Mouse (Mus musculus): Measurements from ENCODE around the gene Stard9.
"Not testable (repeated sequence)": the region's sequence is repeated elsewhere in the genome, so short reads cannot be mapped to it uniquely, and the experiment has no call there.

Gene Stard9

DNA sequence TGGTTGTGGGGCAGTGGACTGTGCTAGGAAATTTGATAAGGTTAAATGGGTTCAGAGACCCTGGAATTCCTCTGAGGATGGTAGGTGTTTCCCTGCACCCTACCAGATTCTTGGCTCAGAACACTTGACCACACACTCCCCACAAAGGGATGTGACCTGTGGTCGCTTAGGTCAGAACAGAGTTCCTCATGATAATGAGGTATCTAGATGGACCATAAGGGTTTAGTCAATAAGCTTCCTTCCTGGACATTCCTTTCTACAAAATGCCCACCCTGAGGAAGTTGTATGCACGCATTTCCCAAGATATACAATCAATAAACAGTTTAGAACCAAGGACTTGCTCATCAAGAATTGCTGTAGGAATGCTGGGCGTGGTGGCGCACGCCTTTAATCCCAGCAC, 27.0 kb downstream of the Stard9 start:
- DNase-seq = peak; percentile 64

DNA sequence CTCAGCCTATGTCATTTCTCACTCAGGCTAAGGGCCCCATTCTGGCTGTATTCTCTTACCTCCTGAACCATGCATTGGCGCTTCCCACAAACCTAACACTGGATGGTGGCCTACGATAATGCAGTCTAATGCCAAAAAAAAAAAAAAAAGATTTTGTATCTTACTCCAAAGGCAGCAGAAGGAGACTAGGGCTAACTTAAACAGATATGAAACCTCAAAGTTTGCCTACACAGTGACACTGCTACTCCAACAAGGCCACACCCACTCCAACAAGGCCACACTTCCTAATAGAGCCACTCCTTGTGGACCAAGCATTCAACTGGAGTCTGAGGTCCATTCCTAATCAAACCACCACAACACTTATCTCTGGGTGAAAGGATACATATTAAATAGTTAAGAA, 27.8 kb downstream of the Stard9 start:
- peak; percentile 76 for DNase-seq

DNA sequence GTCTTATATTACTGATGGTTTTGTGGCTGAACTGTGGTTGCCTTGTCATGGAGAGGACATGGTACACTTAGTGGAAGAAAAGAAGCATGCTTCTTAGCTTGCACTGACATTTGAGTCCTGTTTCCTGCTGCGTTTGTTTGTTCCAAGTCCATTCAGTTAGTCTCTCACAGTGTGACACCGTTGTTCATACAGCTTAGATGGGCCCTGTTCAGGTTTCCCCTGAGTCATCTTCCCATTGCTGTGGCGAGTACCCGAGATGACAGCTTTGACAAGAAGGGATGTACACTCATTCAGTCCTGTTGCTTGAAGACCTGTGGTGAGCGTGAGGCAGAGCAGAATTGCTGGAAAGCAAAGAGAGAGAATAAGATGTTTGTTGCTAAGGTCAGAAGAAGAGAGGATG, 29.6 kb downstream of the Stard9 start:
- peak; percentile 45 for DNase-seq

GRCm38 (mm10) chr2:120659318-120659717, 30.4 kb downstream of the Stard9 start:
- peak; percentile 39 for DNase-seq

DNA sequence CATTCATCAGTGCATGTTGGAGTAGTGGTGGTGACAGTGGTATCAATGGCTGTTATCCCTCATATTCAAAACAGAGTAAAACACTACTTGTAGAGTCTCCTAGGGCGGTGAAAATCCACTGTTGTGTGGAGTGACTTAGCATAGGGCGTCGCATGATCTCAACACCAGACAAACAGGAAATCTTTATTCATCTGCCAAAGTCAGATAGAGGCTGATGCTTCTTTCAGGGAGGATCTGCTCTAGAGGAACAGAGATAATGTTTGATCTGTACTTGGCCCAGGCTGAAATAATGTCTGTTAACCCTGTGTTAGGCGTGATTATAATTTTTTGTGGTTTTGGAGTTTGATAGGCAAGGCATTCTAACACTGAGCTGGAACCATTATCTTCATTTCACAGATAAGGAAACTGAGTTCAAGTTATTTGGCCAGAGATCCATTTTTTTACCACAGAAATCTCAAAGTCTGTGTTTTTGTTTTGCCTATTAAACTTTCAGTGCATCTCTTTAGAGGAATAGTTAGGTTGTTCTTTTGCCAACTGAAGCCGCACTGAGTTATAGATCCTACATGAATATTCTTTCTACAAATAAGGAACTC, 31.7 kb downstream of the Stard9 start:
- peak; percentile 79 for DNase-seq

DNA sequence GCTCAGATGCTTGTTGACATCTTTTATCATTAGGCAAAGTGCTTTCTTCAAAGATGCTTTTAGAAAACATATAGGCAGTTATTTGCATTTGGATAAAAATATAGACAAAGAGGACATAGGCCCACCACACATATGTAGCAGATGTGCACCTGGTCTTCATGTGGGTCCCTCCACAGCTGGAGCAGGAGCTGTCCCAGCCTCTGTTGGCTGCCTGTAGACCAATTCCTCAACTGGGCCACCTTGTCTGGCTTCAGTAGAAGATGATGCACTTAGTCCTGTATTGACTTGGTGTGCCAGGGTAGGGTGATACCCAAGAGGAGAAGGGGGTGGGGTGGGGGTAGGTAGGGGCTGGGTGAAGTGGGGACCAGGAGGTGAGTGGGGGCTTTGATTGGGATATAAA, 33.8 kb downstream of the Stard9 start:
- DNase-seq = peak; percentile 56

GRCm38 (mm10) chr2:120663491-120664154, 34.7 kb downstream of the Stard9 start:
- DNase-seq = peak; percentile 88

DNA sequence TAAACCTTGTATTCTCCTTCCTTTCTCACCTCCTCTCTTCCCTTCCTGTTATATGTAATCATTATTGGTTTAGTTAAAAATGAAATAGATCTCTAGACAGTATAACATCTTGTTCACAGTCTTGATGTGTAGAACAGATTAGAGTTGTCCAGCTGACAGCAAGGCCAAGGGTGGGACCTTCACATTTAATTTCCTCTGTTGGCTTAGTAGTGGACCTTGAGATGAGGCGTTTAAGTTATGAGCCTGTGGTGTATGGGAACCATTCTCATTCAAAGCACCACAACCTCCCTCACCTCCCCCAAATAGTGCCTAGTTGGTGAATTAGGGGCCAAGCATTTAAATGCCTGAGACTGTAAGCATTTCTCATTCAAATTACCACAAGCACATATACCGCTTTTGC, 38.5 kb downstream of the Stard9 start:
- peak; percentile 29 for DNase-seq

- peak; percentile 33 for DNase-seq
Observed at GRCm38 (mm10) chr2:120670253-120670652, 41.3 kb downstream of the Stard9 start.

- not testable (repeated sequence) for DNase-seq
Observed at GRCm38 (mm10) chr2:120681151-120681550, 52.2 kb downstream of the Stard9 start.

DNA sequence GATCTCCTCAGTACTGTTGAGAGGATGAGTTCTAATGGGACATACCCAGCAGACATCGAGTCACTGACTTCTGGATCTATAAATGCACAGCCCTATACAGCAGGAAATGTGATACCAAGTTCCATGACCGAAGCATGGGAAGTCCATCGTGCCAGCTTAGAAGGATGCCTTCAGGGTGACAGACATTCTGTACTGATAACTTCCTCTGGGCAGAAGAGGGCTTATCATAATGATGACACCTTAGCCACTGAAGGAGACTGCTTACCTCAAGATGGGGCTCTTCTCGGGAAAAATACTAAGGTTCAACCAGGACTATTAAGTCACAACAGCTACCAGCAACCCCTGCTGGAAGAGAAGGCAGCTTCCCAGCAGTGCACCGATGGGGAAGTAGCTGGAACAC, 68.8 kb downstream of the Stard9 start:
- DNase-seq = no peak

- no peak for DNase-seq
Observed at GRCm38 (mm10) chr2:120700379-120700885, 71.5 kb downstream of the Stard9 start.

GRCm38 (mm10) chr2:120702675-120703074, 73.8 kb downstream of the Stard9 start:
- DNase-seq = no peak

- DNase-seq = no peak
Observed at GRCm38 (mm10) chr2:120707041-120707440, 78.1 kb downstream of the Stard9 start.

- DNase-seq = no peak
Observed at GRCm38 (mm10) chr2:120710154-120710553, 81.2 kb downstream of the Stard9 start.

DNA sequence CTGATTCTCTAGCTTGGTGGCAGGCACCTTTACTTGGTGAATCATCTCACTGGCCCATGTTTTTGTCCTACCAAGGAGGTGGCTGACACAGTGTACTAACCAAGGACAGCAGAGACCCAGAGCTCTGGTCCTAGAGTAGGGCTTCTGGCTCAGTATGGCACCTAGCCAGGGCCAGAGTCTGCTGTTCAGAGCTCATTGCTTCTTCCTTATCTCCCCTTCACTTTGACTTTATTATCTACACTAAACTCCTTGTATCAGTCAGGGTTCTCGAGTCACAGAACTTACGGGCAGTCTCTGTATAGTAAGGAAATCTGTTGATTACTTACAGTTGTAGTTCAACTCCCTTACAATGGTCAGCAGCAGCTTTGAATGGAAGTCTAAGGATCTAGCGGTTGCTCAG, 82.0 kb downstream of the Stard9 start:
- DNase-seq = no peak

GRCm38 (mm10) chr2:120713441-120713840, 84.5 kb downstream of the Stard9 start:
- DNase-seq = no peak

GRCm38 (mm10) chr2:120718496-120718895, 89.6 kb downstream of the Stard9 start:
- DNase-seq = peak; percentile 84

DNA sequence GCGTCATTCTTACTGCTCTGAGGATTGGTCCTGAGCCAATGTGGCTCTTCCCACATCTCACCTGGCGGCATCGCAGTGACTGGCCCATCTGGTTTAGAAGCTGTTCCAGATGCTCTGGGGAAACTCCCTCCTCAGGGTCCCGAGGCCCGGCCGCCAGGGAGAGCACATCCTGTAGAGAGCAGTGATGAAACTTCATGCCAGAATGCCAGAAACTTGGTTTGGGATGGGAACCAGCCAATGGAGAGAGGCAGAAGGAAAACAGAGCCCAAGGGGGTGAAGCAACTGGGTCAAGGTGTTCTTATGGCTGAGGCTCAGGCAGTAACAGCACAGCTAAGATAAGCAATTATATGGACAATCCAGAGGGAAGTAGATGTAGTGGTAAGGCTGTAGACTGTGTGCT, 91.9 kb downstream of the Stard9 start:
- peak; percentile 71 for DNase-seq

GRCm38 (mm10) chr2:120721911-120722310, 93.0 kb downstream of the Stard9 start:
- peak; percentile 61 for DNase-seq

DNA sequence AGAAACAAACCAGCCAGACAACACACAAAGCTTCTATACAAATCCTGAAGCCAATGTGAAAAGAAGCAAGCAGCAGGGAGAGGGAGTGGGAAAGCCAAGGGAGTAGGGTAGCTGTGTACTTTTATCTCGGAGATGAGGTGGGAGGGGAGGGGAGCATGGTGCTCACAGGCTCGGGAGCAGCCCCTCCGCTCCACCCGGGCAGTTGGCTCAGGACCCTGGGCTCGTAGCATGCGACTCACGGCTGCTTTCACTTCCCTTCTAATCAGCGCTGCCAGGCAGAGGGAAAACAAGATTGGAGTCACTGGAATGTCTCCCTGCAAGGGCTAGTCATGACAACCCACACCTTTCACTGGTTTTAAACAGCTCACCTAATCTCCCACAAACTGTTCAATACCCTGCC, 93.6 kb downstream of the Stard9 start:
- DNase-seq = peak; percentile 91

GRCm38 (mm10) chr2:120723621-120724020, 94.7 kb downstream of the Stard9 start:
- DNase-seq = peak; percentile 91

- DNase-seq = peak; percentile 94
Observed at GRCm38 (mm10) chr2:120724176-120724575, 95.3 kb downstream of the Stard9 start.

DNA sequence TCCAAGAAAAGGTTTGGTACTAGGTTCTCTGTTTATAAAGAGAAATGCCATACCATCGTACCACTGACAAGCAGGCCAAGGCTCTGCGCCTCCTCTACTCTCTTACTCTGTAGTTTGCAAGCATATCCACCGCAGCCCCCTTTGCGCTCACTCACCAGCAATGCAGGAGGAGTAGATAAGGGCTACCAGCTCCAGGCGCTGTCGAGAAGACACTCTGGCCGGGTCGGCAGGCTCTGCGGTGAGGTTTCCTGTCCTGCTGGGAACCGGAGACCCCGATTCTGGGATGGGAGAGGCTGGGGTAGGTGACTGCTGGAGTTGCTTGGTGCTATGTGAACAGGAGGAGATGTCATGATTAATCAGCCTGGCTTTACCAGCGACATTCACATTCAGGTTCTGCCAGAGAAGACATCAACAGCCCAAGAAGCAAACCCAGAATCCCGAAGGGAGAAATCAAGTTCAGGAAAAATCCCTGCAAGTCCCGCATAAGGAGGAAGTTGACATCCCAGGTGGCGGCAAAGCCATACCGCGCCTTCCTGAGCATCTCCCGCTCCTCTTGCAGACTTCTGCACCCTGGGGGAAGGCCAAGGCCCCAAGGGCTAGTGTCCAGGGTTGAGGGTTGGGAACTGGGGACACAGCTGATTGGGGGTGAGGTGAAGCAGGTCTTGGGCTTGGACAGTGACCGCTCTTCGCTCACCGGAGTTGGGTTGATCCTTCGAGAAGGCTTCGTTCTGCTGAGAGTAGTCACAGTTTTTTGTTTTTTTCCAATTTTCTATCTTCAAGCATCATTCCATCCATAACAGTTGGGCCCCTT, 101.1 kb downstream of the Stard9 start:
- peak; percentile 90 for DNase-seq
